Mouse (Mus musculus) limb, embryonic 14.5 days (tissue): Measurements from ENCODE around the gene Nup188. TPM values are rescaled to one million over a fixed set of nuclear protein-coding genes. Genes with fewer than 3 reads are reported as not detected.

Source experiments
- ATAC-seq: fragments of 200-750 bp; cut with Nextera tagmentation; 2 replicates; pipeline ENCODE4 v1.8.0; 2017; ENCODE audit warnings: low read depth, moderate number of reproducible peaks, moderate TSS enrichment; ENCODE audit not compliant: low FRiP score
- DNase-seq: peaks from one replicate; pipeline ENCODE4 v3.0.0-alpha.2; 2015; ENCODE audit warnings: low spot score
- H3K27ac ChIP-seq: fragments of 300-500 bp; sonication (generic); replicated peaks from 2 replicates; pipeline ENCODE4 v1.5.1; 2014; ENCODE audit warnings: low read depth, mild to moderate bottlenecking, low read length, moderate library complexity, mixed read lengths
- H3K27me3 ChIP-seq: fragments of 300-500 bp; sonication (generic); 2 replicates; pipeline ENCODE4 v1.6.1; 2014; ENCODE audit warnings: low read length, mixed read lengths; ENCODE audit not compliant: control insufficient read depth, insufficient read depth
- H3K36me3 ChIP-seq: fragments of 300-500 bp; sonication (generic); 2 replicates; pipeline ENCODE4 v1.6.1; 2014; ENCODE audit warnings: mild to moderate bottlenecking, low read length, moderate library complexity, mixed read lengths; ENCODE audit not compliant: control insufficient read depth, insufficient read depth
- H3K4me1 ChIP-seq: fragments of 300-500 bp; sonication (generic); 2 replicates; pipeline ENCODE4 v1.6.1; 2014; ENCODE audit warnings: antibody characterized with exemption, low read length, mixed read lengths; ENCODE audit not compliant: control insufficient read depth, insufficient read depth
- H3K4me2 ChIP-seq: fragments of 300-500 bp; sonication (generic); replicated peaks from 2 replicates; pipeline ENCODE4 v1.6.1; 2014; ENCODE audit warnings: low read depth, mild to moderate bottlenecking, low read length, moderate library complexity; ENCODE audit not compliant: severe bottlenecking
- H3K4me3 ChIP-seq: fragments of 300-500 bp; sonication (generic); replicated peaks from 2 replicates; pipeline ENCODE4 v1.5.1; 2014; ENCODE audit warnings: low read length
- H3K9ac ChIP-seq: fragments of 300-500 bp; sonication (generic); 2 replicates; pipeline ENCODE4 v1.6.1; 2014; ENCODE audit warnings: mild to moderate bottlenecking, low read depth, low read length, moderate library complexity; ENCODE audit not compliant: severe bottlenecking
- H3K9me3 ChIP-seq: fragments of 300-500 bp; sonication (generic); 2 replicates; pipeline ENCODE4 v1.6.1; 2016; ENCODE audit warnings: low read length; ENCODE audit not compliant: control insufficient read depth
- POLR2A ChIP-seq: fragments of 200-500 bp; IDR thresholded peaks from 2 replicates; pipeline ENCODE4 v1.8.0; 2012; ENCODE audit warnings: inconsistent platforms, mild to moderate bottlenecking, moderate library complexity, borderline replicate concordance; ENCODE audit not compliant: insufficient read depth, insufficient read length; ENCODE audit errors: extremely low read depth
- WGBS: fragments of 180-500 bp; shearing (Covaris S2); extraction: QIAGEN DNeasy Blood & Tissue Kit; methylation state at CpG from one replicate; pipeline ENCODE4 v1.1.7; 2014; 5-methylcytosine and 5-hydroxymethylcytosine counted together
- polyA plus RNA-seq, 2 experiments: library from polyadenylated mRNA; depleted of rRNA in 1 of 2; stranded (reverse) in 1 of 2; unstranded in 1 of 2; fragments of >200 nt; fragmentation: Nextera tagmentation in 1 of 2; extraction: Ambion mirVana in 1 of 2; gene quantifications; 2 replicates each; pipeline versions ENCODE4 v1.2.1 to v1.2.3; 2012 to 2014

Gene Nup188
- polyA plus RNA-seq, 2 experiments, result 39.8 to 55.6 TPM

DNA sequence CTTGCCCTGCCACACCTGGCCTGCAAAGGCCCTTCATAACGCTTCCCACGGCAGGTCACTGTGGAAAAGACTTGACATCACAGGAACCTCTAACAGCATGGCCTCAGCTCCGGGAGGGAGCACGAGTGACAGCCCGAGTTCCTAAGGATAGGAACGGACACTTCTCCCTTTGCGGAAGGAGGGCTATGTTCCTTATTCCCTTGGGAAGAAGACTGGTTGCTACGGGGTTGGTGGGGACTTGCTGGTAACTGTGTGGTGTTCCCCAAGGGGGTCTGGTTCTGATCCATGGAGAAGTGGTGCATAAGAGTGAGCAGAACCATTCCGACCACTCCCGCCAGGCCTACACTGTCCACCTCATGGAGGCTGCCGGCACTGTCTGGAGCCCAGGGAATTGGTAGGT, 5.5 kb upstream of the Nup188 start, which contains the start of gene Gm28038:
Gm28038 (plus strand) TSS at position 301 of the 400 bp plus-strand sequence.
- Histone ChIP-seq H3K27me3 (no peaks in the 10 kb centered on the region), H3K9me3 (no peaks in the 10 kb centered on the region), H3K4me1 (peaks cover 6% of the 10 kb centered on the region), H3K9ac (no peak within 1 kb of the TSS), H3K36me3 (0 out of 2 replicates have a peak, but pooled peaks cover 2% of the 10 kb centered on the region), H3K4me2 (no peak within 1 kb of the TSS), H3K27ac (no peak within 1 kb of the TSS), H3K4me3 (no peak within 1 kb of the TSS)
- ATAC-seq (no peak), DNase-seq (no peak)
- no peak for TF ChIP-seq POLR2A
- WGBS, result 84% methylated on average over 11 of the region's 11 CpGs

DNA sequence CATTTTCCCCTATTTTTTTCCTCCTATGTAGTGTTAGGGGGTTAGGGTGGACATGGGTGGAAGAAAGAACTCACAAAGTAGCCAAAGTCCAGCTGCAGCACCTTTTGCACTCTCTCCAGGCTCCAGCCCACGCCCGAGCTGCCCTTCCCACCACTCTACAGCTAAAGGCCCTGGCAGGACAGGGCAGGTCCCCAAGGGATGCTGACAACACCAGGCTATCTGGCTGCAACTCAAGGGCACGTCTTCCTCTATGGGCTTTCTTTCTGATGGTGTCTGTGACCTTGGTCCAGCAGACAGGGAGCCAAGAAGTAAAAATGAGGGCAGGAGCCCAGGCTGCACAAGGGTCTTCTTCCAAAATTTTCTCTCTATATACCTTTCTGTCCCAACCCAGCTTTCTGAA, 4.5 kb upstream of the Nup188 start:
- WGBS, result 71% methylated on average over 3 of the region's 3 CpGs

DNA sequence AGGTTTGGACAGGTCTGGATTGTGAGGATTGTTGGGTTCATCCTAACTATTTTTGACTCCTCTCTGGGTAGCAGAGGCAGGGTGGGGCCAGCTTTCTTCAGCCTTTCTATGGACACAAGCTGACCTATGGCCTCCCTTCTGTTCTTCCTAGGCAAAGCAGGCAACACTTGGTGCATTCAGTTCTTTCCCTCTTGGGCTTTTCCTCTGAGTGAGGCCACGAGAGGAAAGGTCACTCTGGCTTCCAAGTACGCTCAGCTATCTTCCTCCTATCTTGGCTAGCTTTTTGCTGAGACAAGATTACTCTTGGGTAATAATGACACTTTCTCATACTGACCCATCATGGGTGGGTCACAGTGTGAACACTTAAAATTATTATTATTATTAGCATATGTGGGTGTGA, 3.0 kb upstream of the Nup188 start:
- Histone ChIP-seq H3K27ac (no peak overlapping the region), H3K27me3 (no peaks in the 10 kb centered on the region)
- ATAC-seq, result no peak

More for the DNA sequence above, 4.5 kb upstream of the Nup188 start:
- ATAC-seq (no peak), DNase-seq (no peak)
- Histone ChIP-seq H3K9me3 (no peaks in the 10 kb centered on the region), H3K9ac (no peak overlapping the region), H3K27me3 (no peaks in the 10 kb centered on the region), H3K4me1 (peaks cover 6% of the 10 kb centered on the region), H3K4me3 (no peak overlapping the region), H3K27ac (no peak overlapping the region), H3K4me2 (no peak overlapping the region), H3K36me3 (0 out of 2 replicates have a peak, but pooled peaks cover 2% of the 10 kb centered on the region)
- no peak for TF ChIP-seq POLR2A

DNA sequence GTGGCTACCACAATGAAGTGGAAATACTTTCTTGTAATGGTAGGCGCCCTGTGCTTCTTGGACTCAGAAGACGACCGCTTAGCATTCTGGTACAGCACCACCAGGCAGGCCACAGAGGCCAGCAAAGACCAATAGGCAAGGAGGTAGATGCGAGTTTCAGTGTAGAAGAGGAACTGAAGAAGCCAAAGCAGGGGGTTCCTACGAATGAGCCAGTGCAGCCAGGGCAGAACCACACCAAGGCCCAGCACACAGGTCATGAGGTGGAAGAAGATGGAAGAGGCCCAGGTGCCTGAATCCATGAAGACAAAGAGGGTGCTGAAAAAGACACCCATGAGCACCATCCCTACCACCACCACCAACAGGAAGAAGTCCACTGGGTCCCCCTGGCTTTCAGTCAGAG, 1.2 kb upstream of the Nup188 start:
- H3K4me2 ChIP-seq, result peak overlapping the region; percentile 94; the same call in 1 of the 2 replicates
- no peaks in the 10 kb centered on the region for H3K9me3 ChIP-seq
- H3K4me3 ChIP-seq, result peak overlapping the region; percentile 96
- no peak for TF ChIP-seq POLR2A
- DNase-seq (no peak), ATAC-seq (no peak)
- H3K9ac ChIP-seq, result no peak overlapping the region
- no peaks in the 10 kb centered on the region for H3K27me3 ChIP-seq
- no peak overlapping the region for H3K27ac ChIP-seq
- H3K4me1 ChIP-seq, result peaks cover 14% of the 10 kb centered on the region
- peaks cover 9% of the 10 kb centered on the region; the same call in 1 of the 2 replicates for H3K36me3 ChIP-seq
- 94% methylated on average over 5 of the region's 5 CpGs for WGBS

More for the DNA sequence above, 3.0 kb upstream of the Nup188 start:
- Histone ChIP-seq H3K36me3 (0 out of 2 replicates have a peak, but pooled peaks cover 2% of the 10 kb centered on the region), H3K4me2 (no peak overlapping the region), H3K9me3 (no peaks in the 10 kb centered on the region), H3K9ac (no peak overlapping the region), H3K4me1 (peaks cover 14% of the 10 kb centered on the region), H3K4me3 (no peak overlapping the region)
- WGBS, result 89% methylated on average over 2 of the region's 2 CpGs
- no peak for DNase-seq
- no peak for TF ChIP-seq POLR2A

DNA sequence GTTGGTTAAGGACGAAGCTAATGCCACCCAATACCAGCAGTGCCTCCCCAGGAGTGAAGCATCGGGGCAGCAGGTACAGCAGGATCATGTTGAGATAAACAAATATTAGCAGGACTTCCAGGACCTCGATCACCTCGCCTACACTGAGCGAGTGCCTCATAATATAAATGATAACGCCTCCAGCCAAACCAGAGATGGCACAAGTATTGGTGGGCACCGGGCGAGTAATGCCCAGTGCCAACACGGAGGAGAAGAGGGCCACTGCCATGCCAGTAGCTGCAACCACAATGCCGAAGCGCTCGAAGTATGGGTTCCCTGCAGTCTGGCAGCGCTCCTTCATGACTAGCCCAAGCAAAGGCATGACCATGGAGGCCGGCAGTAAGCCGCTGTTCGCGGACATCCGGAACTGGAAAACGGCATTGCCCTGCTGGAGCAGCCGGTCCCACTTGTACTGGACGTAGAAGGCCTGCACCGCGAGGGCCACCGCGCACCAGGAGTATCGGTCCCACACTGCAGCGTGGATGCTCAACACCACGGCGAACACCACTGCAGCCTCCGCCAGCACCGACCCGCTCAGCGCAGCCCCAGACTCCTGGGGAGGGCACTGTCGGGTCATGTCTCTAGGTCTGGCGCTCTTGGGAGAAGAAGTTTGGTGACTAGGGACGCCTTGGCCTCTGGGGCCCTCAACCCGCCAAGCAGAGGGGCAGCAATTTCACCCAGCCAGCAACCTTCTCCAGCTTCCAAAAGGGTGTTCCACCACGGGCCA, 598 bp upstream of the Nup188 start:
- Histone ChIP-seq H3K4me2 (peak overlapping the region; percentile 94), H3K4me3 (peak overlapping the region; percentile 96), H3K4me1 (peaks cover 14% of the 10 kb centered on the region), H3K36me3 (peaks cover 10% of the 10 kb centered on the region; the same call in 1 of the 2 replicates), H3K27ac (no peak overlapping the region), H3K27me3 (no peaks in the 10 kb centered on the region), H3K9ac (peak overlapping the region; percentile 88), H3K9me3 (no peaks in the 10 kb centered on the region)
- TF ChIP-seq POLR2A, result no peak
- no peak for DNase-seq
- WGBS, result 16% methylated on average over 32 of the region's 38 CpGs
- ATAC-seq, result peak; percentile 38
